In genomic region chr7:100274507-100274906, GRCm38 (mm10) we compare ENCODE assay signal across 15 mouse cellular contexts.
"Had no signal": no experiment of that assay in that cellular context is flagged by ENCODE, and none has a peak within 500 bp of the region (broad histone marks: within the 10 kb centered on the region; RNA-seq: fewer than 3 reads in every experiment).

No protein-coding gene starts in this region.

- H3K27ac ChIP-seq: liver, embryonic 12.5 days; liver, embryonic 15.5 days; macrophage; midbrain, embryonic 12.5 days; neural tube, embryonic 12.5 days; stomach, embryonic 15.5 days; stomach, postnatal 0 days had no signal

- H3K4me2 ChIP-seq: liver, embryonic 12.5 days; liver, embryonic 15.5 days; lung, embryonic 14.5 days; midbrain, embryonic 12.5 days; neural tube, embryonic 12.5 days; stomach, embryonic 15.5 days had no signal

- H3K9ac ChIP-seq: liver, embryonic 12.5 days; liver, embryonic 15.5 days; lung, embryonic 14.5 days; midbrain, embryonic 12.5 days; neural tube, embryonic 12.5 days; stomach, embryonic 15.5 days had no signal

- H3K27me3 ChIP-seq: liver, embryonic 12.5 days; liver, embryonic 15.5 days; midbrain, embryonic 12.5 days; neural tube, embryonic 12.5 days; stomach, embryonic 15.5 days had no signal

- DNase-seq: lung, adult 18-20 months; lung, embryonic 14.5 days; lung, postnatal 10 days; midbrain, embryonic 14.5 days; right cerebral cortex, postnatal 14 days; thymus, adult 2 months; thymus, postnatal 25 days; thymus, postnatal 4 days had no signal

- H3K9me3 ChIP-seq: liver, embryonic 12.5 days; liver, embryonic 15.5 days; midbrain, embryonic 12.5 days; neural tube, embryonic 12.5 days; stomach, embryonic 15.5 days had no signal

- H3K4me3 ChIP-seq: liver, embryonic 12.5 days; liver, embryonic 15.5 days; midbrain, embryonic 12.5 days; neural tube, embryonic 12.5 days; stomach, embryonic 15.5 days had no signal

- H3K4me1 ChIP-seq: liver, embryonic 12.5 days; liver, embryonic 15.5 days; midbrain, embryonic 12.5 days; neural tube, embryonic 12.5 days; stomach, embryonic 15.5 days had no signal

- ATAC-seq: liver, embryonic 12.5 days had no signal

- H3K36me3 ChIP-seq: liver, embryonic 15.5 days; stomach, embryonic 15.5 days had no signal
